Mouse (Mus musculus) liver, embryonic 11.5 days (tissue): ENCODE measurements at regions not wholly inside any gene's neighbourhood (a gene's known extent, or its start where the extent isn't known, plus 50 kb on each side); places are given as distances from the start of the nearest gene placed in this dataset.

Experiments
- ATAC-seq: fragments of 200-750 bp; cut with Nextera tagmentation; replicated peaks from 2 replicates; pipeline ENCODE4 v1.8.0; 2017; ENCODE audit warnings: moderate number of reproducible peaks, mild to moderate bottlenecking, moderate TSS enrichment, moderate library complexity; ENCODE audit not compliant: low FRiP score
- DNase-seq: peaks from one replicate; pipeline ENCODE4 v3.0.0-alpha.2; 2017; ENCODE audit warnings: low spot score
- H3K27ac ChIP-seq: fragments of 300-500 bp; sonication (generic); 2 replicates; pipeline ENCODE4 v1.5.1; 2014; ENCODE audit warnings: mild to moderate bottlenecking, low read depth, low read length, control low read depth
- H3K27me3 ChIP-seq: fragments of 300-500 bp; sonication (generic); replicated peaks from 2 replicates; pipeline ENCODE4 v1.6.1; 2014; ENCODE audit warnings: low read length, mixed read lengths; ENCODE audit not compliant: control insufficient read depth, insufficient read depth
- H3K36me3 ChIP-seq: fragments of 300-500 bp; sonication (generic); 2 replicates; pipeline ENCODE4 v1.6.1; 2014; ENCODE audit warnings: mild to moderate bottlenecking, low read length, moderate library complexity, mixed read lengths; ENCODE audit not compliant: control insufficient read depth, insufficient read depth
- H3K4me1 ChIP-seq: fragments of 300-500 bp; sonication (generic); replicated peaks from 2 replicates; pipeline ENCODE4 v1.6.1; 2014; ENCODE audit warnings: low read length, mixed read lengths; ENCODE audit not compliant: control insufficient read depth, insufficient read depth
- H3K4me2 ChIP-seq: fragments of 300-500 bp; sonication (generic); 2 replicates; pipeline ENCODE4 v1.6.1; 2014; ENCODE audit warnings: mild to moderate bottlenecking, control low read depth, moderate library complexity
- H3K4me3 ChIP-seq: fragments of 300-500 bp; sonication (generic); 2 replicates; pipeline ENCODE4 v1.5.1; 2014; ENCODE audit warnings: low read depth, low read length, control low read depth
- H3K9ac ChIP-seq: fragments of 300-500 bp; sonication (generic); 2 replicates; pipeline ENCODE4 v1.6.1; 2014; ENCODE audit warnings: low read depth, low read length, control low read depth
- H3K9me3 ChIP-seq: fragments of 300-500 bp; sonication (generic); 2 replicates; pipeline ENCODE4 v1.6.1; 2016; ENCODE audit warnings: low read length, inconsistent platforms, mixed read lengths; ENCODE audit not compliant: control insufficient read depth
- WGBS: fragments of 180-500 bp; shearing (Covaris S2); extraction: QIAGEN DNeasy Blood & Tissue Kit; methylation state at CpG from one replicate; pipeline ENCODE4 v1.1.7; 2014; 5-methylcytosine and 5-hydroxymethylcytosine counted together

DNA sequence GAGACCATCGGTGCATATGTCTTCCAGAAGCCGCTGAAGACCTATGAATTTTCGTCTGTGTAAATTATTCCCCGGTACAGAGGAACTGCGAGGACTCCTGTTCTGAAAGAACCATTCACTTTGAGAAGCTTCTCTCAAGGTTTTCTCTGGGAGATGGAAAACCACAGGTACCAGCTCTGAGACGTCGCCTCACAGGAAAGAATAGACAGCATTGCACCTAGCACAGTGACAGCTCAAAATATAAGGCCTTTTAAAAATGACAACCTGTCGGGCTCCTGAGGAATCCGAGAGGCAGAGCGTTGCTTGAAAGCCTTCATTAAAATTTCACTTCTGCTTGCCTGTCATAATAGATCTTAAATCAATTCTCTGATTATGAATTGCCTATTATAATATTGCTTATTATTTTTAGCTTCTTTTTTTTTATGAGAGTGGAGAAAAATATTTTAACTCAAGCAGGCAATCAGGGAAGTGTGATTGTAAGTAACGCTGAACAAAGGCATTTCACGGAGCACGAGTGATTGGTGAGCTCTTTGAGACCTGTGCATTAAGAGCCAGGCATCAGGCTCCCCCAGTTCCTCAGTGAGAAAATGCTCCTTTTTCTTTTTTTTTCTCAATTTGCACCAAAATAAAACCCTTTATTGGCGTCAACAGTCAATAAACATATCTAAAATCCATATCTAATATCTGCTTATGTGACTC, 191.8 kb downstream of the Atp23 start:
- 83% methylated on average over 14 of the region's 14 CpGs for WGBS
- H3K4me2 ChIP-seq: no peak overlapping the region
- no peak overlapping the region for H3K27ac ChIP-seq
- no peaks in the 10 kb centered on the region for H3K9me3 ChIP-seq
- H3K27me3 ChIP-seq: no peaks in the 10 kb centered on the region
- no peaks in the 10 kb centered on the region for H3K36me3 ChIP-seq
- H3K4me1 ChIP-seq: no peaks in the 10 kb centered on the region
- no peak overlapping the region for H3K4me3 ChIP-seq
- no peak overlapping the region for H3K9ac ChIP-seq
- ATAC-seq (no peak), DNase-seq (no peak)

DNA sequence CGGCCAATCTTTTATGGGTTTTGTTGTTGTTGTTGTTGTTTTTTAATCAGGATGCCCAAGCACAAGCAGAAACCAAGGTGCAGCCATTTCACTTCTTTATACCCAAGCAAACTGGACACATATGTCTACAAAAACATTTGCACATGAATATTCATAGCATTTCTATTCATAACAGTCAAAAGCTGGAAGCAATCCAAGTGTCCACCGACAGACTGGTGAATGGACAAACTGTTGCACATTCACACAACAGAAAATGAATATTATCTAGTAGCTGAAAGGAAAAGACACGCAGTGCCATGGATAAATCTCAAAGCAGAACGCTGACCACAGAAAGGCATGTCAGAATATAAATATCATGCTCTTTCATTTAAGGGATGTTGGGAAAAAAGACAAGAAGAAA, 192.4 kb downstream of the Atp23 start:
- DNase-seq (no peak), ATAC-seq (no peak)
- WGBS: 82% methylated on average over 4 of the region's 4 CpGs
- Histone ChIP-seq H3K9ac (no peak overlapping the region), H3K27me3 (no peaks in the 10 kb centered on the region), H3K4me2 (no peak overlapping the region), H3K27ac (no peak overlapping the region), H3K4me1 (no peaks in the 10 kb centered on the region), H3K36me3 (no peaks in the 10 kb centered on the region), H3K9me3 (no peaks in the 10 kb centered on the region), H3K4me3 (no peak overlapping the region)

DNA sequence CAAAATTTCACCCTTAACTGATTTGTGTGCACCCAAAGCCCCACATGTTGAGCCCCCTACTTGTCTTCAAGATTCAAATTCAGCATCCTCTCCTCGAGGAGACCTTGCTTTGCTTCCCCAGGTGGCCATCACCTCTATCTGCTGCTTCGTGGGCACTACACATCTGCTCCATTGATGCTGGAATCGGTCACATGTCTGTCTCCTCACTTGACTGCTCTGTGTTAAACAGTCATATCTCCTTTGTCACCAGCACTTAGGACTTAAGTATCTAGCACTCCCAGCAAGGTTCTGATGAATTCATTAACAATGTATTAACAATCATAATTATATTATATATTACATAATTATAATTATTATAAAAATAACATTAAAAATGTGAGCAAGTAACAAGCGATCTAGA, 192.9 kb downstream of the Atp23 start:
- H3K9ac ChIP-seq: no peak overlapping the region
- no peaks in the 10 kb centered on the region for H3K27me3 ChIP-seq
- DNase-seq (no peak), ATAC-seq (no peak)
- no peak overlapping the region for H3K27ac ChIP-seq
- no peaks in the 10 kb centered on the region for H3K9me3 ChIP-seq
- H3K36me3 ChIP-seq: no peaks in the 10 kb centered on the region
- WGBS: 74% methylated on average over 4 of the region's 4 CpGs
- no peak overlapping the region for H3K4me2 ChIP-seq
- no peak overlapping the region for H3K4me3 ChIP-seq
- no peaks in the 10 kb centered on the region for H3K4me1 ChIP-seq

DNA sequence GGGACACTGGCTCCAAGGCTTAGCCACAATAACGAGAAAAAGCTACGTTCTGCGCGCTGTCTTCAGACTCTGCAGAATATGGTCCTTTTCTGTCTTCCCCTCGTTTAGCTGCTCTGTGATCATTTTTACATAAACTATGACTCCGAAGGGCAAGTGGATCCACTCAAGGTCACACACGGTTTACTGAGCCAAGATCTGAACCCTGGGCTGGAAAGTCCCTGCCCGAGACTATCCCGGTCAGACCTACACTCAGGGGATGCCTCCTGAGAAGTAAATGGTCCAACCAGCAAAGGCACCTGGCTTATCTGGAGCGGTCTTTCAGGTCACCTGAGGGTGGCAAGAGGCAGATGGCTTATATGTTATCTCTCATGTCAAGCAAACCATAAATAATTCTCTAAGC, 204.1 kb downstream of the Atp23 start:
- no peak overlapping the region for H3K9ac ChIP-seq
- DNase-seq: no peak
- H3K27me3 ChIP-seq: no peaks in the 10 kb centered on the region
- WGBS: 83% methylated on average over 10 of the region's 10 CpGs
- no peak overlapping the region for H3K27ac ChIP-seq
- H3K36me3 ChIP-seq: no peaks in the 10 kb centered on the region
- H3K4me1 ChIP-seq: no peaks in the 10 kb centered on the region
- no peak for ATAC-seq
- H3K4me3 ChIP-seq: no peak overlapping the region
- H3K4me2 ChIP-seq: no peak overlapping the region
- no peaks in the 10 kb centered on the region for H3K9me3 ChIP-seq

DNA sequence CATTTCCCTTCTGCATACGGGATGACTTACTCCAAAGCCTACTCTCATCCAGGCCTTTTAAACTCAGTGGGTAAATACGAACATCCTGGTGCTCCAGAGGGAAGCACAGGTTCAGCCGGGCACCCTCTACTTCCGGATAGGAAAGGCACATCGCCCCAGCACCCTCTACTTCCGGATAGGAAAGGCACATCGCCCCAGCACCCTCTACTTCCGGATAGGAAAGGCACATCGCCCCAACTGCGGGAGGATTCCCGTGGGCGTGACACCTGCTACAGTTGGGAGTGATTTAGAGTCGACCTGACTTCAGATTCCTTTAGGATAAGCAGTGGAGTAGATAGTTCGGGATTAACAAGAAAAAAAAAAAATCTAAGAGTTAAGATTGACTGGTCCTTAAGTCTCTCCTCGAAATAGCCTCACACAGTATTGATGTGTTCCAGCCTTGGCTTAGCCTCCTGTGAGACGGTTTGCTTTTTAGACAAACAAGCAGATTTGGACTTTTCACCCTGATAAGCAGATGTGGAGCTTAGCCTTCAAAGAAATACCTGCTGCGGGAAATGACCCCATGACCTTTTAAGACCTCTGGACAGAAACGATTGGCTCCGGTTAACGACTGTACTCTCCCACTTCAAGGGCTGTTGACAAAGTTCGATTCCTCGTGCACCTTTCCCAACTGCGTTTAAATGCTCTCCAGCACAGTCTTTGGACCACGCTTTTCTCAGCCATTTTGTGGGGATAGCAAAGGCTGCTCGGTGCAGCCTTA, 210.1 kb downstream of the Atp23 start:
- no peaks in the 10 kb centered on the region for H3K4me1 ChIP-seq
- no peak overlapping the region for H3K4me2 ChIP-seq
- peak; percentile 53 for ATAC-seq
- peak overlapping the region; percentile 8; the same call in 1 of the 2 replicates for H3K27ac ChIP-seq
- WGBS: 65% methylated on average over 25 of the region's 25 CpGs
- no peak overlapping the region for H3K4me3 ChIP-seq
- no peaks in the 10 kb centered on the region for H3K9me3 ChIP-seq
- H3K36me3 ChIP-seq: no peaks in the 10 kb centered on the region
- no peak for DNase-seq
- no peaks in the 10 kb centered on the region for H3K27me3 ChIP-seq
- H3K9ac ChIP-seq: no peak overlapping the region

DNA sequence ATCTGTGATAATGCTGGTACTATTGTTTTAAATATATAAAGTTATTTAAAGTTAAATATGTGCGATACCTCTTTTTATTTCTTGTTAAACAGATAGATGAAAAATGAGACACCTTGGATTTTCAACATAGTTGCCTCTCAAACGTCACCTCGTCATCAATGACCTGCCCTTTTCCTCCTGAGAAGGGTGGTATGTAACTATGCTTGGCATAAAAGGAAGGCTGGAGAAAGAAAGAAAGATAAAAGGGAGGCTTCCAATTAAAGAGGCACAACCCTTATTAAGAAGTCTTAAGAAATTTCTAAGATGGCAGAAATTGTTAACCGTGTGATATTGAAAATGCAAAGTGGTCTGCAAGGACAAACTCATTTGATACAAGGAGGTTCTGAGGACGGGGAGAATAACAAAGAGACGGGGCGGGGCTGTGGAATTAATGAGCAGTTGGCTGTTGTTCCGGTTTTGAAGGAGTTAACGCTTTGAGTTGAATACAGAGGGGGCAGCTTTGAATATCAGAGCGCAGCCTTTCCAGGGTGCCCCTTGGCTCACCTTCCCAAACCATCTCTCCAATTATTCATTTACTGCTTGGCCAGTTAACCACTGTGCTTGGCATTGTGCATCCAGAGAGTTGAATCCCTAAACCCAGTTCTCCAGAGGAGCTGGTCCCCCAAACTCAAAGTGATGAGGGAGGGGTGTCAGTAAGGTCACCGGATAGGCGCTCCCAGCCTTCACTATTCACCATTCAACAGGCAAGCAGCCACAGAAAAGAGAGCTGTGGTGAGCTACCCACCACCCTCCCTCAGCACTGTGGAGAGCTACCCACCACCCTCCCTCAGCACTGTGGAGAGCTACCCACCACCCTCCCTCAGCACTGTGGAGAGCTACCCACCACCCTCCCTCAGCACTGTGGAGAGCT, 220.6 kb downstream of the Atp23 start:
- 21% methylated on average over 12 of the region's 12 CpGs for WGBS
- DNase-seq (no peak), ATAC-seq (no peak)
- H3K36me3 ChIP-seq: no peaks in the 10 kb centered on the region
- H3K4me3 ChIP-seq: no peak overlapping the region
- H3K4me1 ChIP-seq: no peaks in the 10 kb centered on the region
- H3K27me3 ChIP-seq: no peaks in the 10 kb centered on the region
- no peak overlapping the region for H3K27ac ChIP-seq
- H3K9ac ChIP-seq: no peak overlapping the region
- H3K9me3 ChIP-seq: no peaks in the 10 kb centered on the region
- H3K4me2 ChIP-seq: no peak overlapping the region

DNA sequence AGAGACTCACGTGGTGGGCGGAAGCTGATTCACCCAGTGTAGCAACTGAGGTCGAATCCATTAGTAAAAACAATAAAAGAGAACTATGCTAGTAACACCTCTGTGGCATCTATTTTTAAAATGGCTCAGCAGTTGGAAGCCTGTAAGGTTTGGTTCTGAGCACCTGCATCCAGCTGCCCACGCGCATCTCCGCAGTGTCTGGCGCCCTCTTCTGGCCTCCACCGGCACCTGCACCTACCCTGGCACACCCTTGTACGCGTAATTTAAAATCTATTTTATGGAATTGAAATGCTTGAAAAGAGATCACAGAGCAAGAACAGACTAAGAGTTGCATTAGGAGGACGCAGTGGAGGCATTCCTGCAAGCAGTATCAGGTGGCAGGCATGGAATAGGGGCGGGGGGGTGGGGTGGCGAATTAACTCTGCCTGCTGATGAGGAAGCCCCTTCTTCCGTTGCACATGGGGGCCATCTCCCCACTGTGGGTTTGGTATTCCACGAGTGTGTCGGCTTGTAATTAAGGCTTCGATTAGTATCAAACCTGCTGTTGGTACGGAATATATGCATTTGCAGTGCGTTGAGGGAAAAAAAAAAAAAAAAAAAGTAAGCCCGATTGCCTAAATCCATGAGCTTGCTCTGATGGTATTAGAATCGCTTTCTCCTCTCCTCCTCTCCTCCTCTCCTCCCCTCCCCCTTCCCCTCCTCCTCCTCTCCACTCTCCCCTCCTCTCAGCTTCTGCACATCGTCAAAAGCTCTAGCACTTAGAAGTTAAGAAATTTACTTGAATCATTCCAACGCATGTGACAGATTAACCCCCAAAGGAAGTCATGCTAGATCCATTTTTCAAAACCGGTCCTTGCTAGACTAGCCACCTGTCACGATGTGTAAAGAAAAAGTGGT, 221.7 kb downstream of the Atp23 start:
- Histone ChIP-seq H3K9me3 (no peaks in the 10 kb centered on the region), H3K27ac (no peak overlapping the region), H3K36me3 (no peaks in the 10 kb centered on the region), H3K9ac (no peak overlapping the region), H3K27me3 (no peaks in the 10 kb centered on the region), H3K4me1 (no peaks in the 10 kb centered on the region), H3K4me2 (no peak overlapping the region), H3K4me3 (no peak overlapping the region)
- ATAC-seq (no peak), DNase-seq (no peak)
- WGBS: 31% methylated on average over 25 of the region's 25 CpGs

DNA sequence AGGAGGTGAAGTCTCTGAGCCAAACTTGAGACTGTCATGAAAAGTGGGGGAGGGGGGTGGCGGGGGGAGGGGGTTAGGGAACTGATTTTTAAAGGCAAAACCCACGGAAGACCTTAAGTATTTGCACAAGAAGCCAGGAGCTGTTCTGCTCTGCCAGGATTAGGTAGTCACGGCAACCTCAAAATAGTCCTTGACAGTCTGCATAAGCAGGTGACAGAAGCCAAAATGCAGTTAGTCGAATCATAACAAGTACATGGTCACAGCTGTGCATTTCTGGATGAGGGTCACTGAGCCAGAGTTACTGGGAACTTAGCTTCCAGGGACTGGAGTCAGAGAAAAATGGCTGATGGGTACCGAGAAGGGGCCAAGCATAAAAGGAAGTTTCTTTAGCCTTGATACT, 227.7 kb downstream of the Atp23 start:
- H3K4me2 ChIP-seq: no peak overlapping the region
- DNase-seq: no peak
- H3K4me1 ChIP-seq: no peaks in the 10 kb centered on the region
- no peak overlapping the region for H3K27ac ChIP-seq
- ATAC-seq: no peak
- H3K9ac ChIP-seq: no peak overlapping the region
- WGBS: 55% methylated on average over 5 of the region's 5 CpGs
- H3K9me3 ChIP-seq: no peaks in the 10 kb centered on the region
- H3K4me3 ChIP-seq: no peak overlapping the region
- no peaks in the 10 kb centered on the region for H3K36me3 ChIP-seq
- no peaks in the 10 kb centered on the region for H3K27me3 ChIP-seq
